Mouse (Mus musculus) lung, postnatal 0 days (tissue): Measurements from ENCODE around the gene Pex19.

Experiments used
- CTCF ChIP-seq: IDR thresholded peaks from 2 replicates; pipeline ENCODE4 v1.5.1; 2016; ENCODE audit warnings: antibody characterized with exemption, mild to moderate bottlenecking
- EP300 ChIP-seq: IDR thresholded peaks from 2 replicates; pipeline ENCODE4 v1.6.1; 2016; ENCODE audit warnings: antibody characterized with exemption, mild to moderate bottlenecking, control low read depth

DNA sequence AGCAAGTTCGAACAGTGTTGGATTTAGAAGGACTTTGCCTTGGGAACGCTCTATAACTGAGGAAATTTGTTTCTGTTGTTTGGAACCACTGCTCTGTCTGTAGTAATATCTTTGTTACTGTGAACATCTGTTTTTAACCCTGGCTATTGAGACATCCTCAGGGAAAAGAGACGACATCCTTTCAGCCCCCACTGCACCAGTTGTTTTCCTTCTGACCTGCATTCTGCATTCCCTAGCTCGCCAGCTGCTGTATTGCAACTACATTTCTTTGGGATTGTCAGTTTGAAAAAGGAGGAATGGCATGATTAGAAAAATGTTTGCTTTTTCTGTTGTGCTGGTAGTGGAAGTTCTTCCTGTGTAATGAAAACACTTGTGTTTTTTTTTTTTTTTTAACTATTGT lies 54.3 kb downstream of the Pex19 start:
- TF ChIP-seq CTCF (no peak), EP300 (no peak)
